Mouse (Mus musculus) kidney, postnatal 10 days (tissue): Measurements from ENCODE around the gene Exoc3.

ENCODE experiments used
- DNase-seq: peaks from one replicate; pipeline ENCODE4 v3.0.0; 2021; ENCODE audit warnings: mixed read lengths

Exoc3 gene

DNA sequence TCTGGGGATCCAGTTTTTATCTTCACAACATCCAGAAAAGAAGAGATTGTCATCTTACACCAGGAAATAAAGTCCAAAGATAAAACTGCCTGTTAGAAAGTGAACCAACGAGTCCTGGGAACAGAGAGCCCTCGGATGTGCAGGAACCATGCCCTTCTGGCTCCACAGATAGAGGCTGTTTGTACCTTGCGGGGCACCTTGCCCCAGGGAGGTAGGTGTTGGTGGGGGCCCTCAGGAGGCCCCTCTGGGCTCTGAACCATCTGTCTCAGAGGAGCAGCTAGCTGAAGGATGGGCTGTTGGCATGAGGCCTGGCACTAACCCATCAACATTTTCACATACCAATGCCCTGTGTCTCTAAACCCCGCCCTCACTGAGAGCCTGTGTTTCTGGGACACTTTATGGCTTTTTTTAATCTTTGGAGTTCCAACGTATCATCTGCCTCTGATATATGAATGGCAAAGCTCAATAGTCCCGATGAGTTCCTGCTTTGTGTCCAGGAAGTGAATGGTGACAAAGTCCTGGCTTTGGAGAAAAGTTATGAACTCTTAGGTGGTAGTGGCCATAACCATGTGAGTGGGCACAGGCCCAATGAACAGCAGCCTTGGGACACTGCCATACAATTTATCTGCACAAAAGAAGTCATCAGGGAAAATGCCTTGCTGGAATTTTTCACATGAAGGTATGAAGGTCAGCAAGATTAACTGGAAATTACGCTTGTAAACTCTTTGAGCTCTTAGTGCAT, 69.5 kb downstream of the Exoc3 start:
- peak; percentile 22 for DNase-seq

DNA sequence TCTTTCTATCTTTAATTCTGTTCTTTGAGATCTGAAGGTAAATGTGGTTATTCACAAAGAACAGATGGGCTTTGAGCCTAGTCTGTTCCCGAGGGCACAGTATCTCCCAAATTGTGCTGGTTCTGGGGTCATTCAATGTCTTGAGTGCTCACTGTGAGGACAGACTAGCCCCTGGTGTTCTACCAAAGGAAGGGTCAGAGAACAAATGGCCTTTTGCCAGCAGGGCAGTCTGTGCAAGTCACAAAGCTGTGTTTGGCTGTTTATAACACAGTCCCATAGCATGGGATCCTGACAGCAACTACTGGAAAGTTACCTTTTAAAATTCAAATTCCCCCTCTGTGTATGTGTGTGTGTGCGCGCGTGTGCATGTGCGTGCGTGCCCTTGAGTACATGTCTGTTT, 78.6 kb downstream of the Exoc3 start:
- DNase-seq: peak; percentile 72

DNA sequence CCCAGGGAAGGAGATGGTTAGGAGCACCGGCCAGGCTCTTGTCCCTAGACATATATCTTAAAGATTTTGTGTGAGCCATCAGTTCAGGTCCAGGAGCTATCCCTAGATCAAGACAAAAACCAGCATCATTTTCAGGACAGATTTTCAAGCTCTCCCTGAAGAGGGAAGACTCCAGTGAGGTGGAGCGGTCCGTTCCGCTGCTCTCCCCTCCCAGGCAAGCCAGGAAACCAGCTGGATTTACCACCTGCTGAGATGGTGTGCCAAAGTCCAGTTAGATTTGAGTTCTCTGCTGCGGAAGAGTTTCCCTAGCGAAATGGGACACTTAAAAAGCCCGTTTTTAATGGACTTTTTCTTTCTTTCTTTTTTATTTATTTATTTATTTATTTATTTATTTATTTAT, 81.0 kb downstream of the Exoc3 start:
- peak; percentile 59 for DNase-seq

DNA sequence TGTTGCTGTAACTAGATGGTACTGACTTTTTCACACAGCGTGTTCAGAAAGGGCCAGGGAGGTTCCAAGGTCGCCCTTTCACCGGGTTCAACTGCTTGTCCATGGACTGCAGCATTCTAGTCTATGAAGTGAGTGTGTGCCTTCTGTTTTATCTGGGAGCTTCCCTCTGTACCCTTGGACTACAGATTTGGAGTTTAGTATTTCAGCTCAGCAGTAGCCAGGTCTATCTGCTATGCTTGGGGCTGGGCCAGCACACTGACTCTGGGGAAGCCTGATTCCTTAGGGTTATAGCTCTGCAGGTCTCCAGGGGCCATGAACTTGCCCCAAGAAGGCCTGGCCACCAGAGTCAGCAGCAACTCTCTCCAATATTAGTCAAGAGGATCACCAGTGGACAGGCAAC, 85.9 kb downstream of the Exoc3 start:
- no peak for DNase-seq

DNA sequence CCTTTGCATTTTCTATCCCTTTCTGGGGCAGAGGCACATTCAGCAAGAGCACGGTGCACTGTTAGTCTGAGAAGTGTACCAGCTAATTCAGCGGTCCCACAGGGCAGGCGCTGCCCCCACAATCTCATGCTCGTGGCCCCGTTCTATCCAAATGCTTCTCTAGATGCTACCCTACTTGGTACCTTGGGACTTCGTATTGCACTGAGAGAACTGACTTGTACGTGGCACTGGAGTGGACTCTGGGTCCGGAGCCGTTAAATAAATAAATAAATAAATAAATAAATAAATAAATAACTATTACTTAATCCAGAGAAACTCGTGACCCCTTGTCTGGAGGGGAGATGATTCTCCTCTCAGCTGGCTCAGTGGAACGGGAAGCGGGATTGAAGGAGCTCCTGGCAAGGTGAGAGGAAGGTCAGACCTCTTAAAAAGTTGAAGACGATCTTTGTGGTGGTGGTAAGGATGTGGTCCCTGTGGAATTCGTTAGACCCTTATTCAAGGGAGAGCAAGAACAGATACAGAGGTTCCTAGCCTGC, 86.7 kb downstream of the Exoc3 start:
- DNase-seq: no peak

DNA sequence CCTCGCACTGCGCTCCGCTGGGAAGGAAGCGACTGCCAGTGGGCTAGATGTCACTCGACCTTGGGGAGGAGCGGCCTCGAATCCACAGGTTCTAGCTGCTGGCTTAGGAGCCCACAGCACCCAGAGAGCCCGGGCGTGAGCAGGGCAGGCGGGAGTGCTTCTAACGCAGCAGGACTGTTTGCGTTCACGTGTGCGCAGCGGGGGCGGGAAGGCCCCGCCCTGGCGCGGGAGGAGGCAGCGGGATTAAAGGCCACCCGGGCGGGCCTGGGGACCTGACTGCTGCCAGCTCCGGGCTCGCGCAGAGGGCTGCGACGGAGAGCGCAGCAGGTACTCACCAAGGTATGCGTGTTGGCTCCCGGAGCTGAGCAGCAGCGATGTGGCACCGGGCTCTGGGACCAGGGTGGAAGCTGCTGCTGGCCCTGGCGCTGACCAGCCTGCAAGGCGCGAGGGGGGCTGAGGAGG, 87.4 kb downstream of the Exoc3 start, which contains the start of gene Slc9a3:
Gene Slc9a3, plus strand, starts transcription at position 317 of the 462 bp plus-strand sequence.
- DNase-seq: peak; percentile 63
